Mouse (Mus musculus) kidney, adult 11 months (tissue): ENCODE data around the gene Gm20388.
A peak's percentile ranks its signal among the peaks of the same experiment; 100 is the strongest.

Experiments used
- DNase-seq: peaks from one replicate; pipeline ENCODE4 v3.0.0; 2022

Gene Gm20388

DNA sequence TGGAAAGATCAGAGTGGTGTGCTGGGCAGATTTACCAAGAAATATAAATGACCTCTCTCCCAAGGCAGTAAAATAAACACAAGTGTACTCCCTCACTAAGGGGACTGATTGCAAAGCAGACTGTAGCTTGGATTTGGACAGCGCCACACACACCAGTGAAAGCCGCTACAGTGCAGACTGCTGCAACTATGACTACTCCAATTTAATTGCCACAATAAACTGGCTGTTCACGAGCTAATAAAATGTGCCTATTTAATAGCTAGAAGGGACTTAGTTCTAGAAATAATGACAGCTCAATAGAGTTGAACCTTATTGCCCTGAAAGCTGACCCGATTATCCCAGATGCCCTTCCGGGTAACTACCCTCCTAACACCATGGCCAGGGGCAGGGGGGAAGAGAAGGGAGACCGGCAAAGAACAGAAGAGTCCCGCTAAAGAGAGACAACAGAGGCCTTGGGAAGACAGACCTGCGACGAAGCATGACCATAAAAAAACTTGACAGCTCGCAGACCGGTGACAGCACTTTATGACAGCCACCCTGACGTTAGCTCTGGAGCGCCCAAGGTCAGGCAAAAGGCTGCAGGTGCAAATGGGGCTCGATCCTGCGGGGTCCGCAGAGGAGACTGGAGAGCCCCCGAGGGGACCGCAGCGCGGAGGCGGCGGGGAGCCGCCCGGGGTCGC is 189.9 kb downstream of the Gm20388 start:
- DNase-seq = peak; percentile 29

GRCm38 (mm10) chr8:120101068-120101972 is 190.7 kb downstream of the Gm20388 start, which contains the start of gene Zdhhc7:
Gene Zdhhc7, minus strand, starts transcription at chr8:120101482.
- DNase-seq = peak; percentile 79

GRCm38 (mm10) chr8:120103916-120104315 is 193.3 kb downstream of the Gm20388 start:
- no peak for DNase-seq

DNA sequence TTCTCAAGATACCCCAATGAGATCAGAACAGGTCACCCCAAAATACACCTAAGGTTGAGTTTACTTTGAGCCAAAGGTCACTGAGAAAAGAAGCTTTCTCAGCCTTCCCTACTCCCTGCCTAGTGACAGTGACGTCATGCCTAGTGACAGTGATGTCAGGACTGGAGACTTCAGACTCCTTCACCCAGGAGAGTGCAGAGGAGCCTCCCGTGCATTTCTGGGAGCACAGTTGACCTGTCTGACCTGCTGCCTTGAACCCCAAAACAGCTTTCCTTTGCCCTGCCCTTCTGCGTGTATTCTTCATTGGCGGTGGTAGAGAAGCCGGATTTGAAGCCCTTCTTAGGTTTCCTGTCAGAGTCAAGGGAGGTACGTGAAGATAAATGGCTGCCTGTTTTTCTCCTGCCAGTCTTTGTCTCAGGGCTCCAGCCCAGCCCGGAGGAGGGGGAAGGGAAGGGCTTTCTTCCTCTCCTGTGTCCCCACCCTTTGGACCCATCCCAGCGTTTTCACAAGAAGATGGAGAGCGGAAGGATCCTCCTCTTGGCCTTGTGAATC is 194.2 kb downstream of the Gm20388 start:
- peak; percentile 86 for DNase-seq

DNA sequence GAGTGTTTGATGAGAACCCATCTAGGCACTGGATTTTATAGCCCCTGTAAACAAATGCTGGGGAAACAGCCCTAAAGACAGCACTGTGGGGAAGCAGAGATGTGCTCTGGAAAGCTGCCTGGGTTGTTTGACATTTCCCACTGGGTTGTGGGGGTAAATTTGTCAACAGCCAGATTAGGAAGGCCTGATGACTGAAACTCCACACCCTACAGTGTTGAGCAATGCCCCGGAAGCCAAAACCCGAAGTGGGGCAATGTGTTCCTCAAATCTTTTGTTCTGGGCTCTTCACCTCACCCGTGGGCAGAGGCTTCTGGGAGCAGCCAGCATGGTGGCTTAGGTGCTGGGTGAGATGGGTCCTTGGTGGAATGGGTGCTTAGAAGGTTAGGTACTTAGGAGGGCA is 198.5 kb downstream of the Gm20388 start:
- DNase-seq = no peak

DNA sequence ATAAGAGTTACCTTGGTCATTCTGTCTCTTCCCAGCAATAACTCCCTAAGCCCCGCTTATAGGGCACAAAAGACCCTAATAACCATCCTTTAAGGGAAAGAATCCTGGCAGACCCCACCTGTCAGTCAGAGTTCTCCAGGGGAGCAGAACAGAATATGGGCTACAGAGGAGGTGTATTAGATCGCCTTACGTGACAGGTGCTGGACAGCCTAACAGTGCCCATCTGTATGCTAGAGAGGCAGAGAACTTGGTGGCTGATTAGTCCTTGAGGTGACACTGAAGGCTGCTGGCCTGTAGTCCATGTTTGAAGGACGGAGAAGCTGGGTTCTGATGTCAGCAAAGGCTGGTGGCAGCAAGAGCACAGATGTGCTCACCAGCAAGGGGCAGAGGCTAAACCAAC is 200.3 kb downstream of the Gm20388 start:
- DNase-seq = no peak

GRCm38 (mm10) chr8:120111382-120111781 is 200.7 kb downstream of the Gm20388 start:
- no peak for DNase-seq

GRCm38 (mm10) chr8:120112535-120112934 is 201.9 kb downstream of the Gm20388 start:
- DNase-seq = no peak

DNA sequence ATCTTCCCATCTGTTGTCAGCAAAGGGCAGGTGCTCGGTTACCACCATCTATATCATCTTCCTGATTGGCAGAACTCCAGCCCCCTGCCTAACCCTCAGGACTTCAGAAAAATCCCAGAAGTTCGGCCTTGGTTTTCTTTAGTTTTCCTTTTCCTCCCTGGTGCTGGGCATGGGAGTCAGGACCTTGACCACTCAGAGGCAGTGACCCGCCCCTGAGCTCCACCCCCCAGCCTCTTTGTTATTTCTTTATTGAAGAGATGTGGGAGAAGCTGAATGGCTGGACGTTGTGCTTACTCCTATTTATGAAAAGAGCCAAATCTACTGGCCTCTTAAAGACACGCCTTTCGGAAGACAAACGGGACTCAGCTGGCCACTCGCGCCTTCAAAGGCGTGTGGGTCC is 202.7 kb downstream of the Gm20388 start:
- DNase-seq = no peak

DNA sequence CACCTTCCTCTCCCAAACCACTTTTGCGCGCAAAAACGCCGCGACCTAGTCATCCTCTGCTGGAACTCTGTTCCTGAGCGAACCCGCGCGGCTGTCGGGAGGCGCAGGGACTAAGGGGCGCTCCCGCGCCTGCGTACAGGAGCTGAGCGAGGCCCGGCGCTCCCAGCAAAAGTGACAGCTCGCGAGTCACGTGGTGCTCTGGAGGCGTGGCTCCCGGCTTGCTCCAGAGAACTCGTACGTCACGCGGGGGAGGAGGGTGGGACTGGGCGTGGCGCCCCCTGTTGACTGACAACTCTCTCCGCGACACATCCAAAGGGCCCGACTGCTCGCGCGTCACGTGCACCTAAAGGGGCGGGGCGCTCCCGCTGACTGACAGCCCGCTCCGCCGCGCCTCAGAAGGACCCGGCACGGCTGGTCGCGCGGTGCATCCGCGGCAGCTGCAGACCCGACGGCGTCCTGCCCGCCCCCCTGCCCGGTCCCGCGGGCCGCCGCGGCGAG is 203.2 kb downstream of the Gm20388 start, which contains the start of gene 6430548M08Rik:
TSS of gene 6430548M08Rik (plus strand) at position 395 of the 498 bp plus-strand sequence.
- DNase-seq = peak; percentile 100

GRCm38 (mm10) chr8:120114315-120114841 is 203.7 kb downstream of the Gm20388 start:
- DNase-seq = peak; percentile 34

DNA sequence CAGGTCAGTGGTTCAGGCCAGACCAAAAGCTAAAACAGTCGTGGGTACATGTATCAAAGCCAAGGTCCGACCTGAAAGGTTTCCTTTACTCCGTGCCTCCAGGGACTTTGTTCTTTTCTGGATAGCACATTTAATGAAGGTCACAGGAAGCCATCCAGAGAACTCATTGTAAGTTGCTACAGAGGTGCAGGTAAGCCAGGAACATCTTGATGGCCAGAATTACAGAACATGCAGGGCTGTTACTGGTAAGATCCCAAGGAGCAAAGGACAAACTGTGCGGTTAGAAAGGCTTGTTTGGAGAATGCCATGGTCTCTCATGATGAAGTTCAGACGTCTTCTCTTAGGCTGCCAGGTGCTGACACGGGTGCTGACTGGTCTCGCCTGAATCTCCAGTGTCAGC is 206.0 kb downstream of the Gm20388 start:
- no peak for DNase-seq

- peak; percentile 59 for DNase-seq
These were observed 207.5 kb downstream of the Gm20388 start for GRCm38 (mm10) chr8:120118162-120118561.

DNA sequence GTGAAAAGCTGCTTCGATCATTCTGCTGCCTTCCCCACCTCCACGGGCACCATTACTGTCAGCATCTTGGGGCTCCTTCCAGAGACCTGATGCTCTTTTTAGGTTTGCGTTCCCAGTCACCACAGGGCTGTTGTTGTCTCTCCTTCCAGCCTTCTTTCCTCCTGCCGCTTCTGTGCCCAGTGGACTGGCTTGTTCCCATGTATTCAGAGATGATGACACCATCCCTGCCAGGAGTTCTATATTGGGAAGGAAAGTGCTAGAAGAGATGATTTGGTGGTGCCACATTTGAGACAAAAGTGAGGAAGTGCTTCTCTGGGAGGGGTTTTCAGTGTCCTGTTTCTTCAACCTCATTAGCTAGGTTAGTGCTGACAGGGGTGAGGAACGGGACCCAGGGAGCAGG is 208.2 kb downstream of the Gm20388 start:
- DNase-seq = no peak

DNA sequence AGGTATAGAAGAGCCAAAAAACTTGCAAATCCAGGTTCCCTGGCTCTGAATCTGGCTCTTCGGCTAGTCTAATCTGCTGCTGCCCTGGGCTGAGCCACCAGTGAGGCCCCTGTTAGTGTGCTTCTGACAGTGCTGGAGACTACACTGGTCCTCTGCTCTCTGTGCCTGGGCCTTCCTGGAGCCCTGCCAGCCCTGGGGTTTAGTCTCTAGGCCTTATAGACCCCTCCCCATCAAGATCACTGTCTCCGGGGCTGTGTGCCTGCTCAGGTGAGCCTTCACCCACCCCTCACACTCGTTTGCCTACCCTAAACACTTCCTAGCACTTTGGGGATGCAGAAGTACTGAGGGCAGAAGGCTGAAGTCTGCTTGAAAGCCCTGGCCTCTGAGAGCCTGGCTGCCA is 208.8 kb downstream of the Gm20388 start:
- DNase-seq = no peak

DNA sequence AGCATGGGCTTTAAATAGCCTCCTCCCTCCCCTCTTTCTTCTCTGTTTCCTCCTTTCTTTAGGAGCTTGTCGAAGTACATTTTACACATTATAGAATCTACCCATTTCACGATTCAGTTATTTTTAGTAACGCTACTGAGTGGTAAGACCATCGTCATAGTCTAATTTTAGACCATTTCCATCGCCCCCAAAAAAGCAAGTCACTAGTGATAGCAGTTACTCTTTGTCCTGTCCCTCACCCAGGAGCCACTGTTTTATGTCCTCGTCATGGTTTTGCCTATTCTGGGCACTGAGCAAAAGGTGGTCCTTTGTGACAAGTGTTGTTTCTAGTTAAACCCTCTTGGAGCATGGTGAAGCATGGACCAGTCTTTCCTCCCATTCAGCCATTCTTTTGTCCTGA is 209.3 kb downstream of the Gm20388 start:
- no peak for DNase-seq

- no peak for DNase-seq
These were observed 210.3 kb downstream of the Gm20388 start for GRCm38 (mm10) chr8:120120951-120121350.

DNA sequence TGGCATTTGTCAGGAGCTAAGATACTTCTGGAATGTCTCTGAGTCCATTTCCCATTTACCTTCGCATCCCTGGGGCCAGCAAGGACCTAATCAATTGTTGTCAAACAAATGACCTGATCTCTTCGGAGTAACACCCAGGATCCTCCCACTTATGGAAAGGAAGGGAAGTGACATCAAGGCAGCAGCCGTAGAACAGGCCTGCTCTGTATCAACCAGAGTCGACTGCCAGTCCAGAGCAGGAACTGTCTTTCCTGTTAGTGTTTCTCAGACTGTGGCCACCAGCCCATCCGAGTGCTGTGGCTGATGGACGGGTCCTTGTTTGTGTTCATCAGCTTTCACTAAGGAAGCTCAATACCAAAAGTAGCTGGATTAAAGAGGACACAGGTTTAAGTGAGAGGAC is 213.6 kb downstream of the Gm20388 start:
- no peak for DNase-seq

- no peak for DNase-seq
These were observed 214.3 kb downstream of the Gm20388 start for GRCm38 (mm10) chr8:120124836-120125389.

GRCm38 (mm10) chr8:120126357-120127161 is 215.9 kb downstream of the Gm20388 start:
- peak; percentile 50 for DNase-seq

- no peak for DNase-seq
These were observed 218.9 kb downstream of the Gm20388 start for GRCm38 (mm10) chr8:120129547-120129946.

GRCm38 (mm10) chr8:120131158-120131557 is 220.5 kb downstream of the Gm20388 start:
- no peak for DNase-seq
